Mouse (Mus musculus) cortical plate, adult 2 months (tissue): Measurements from ENCODE around the gene Uba3. TPM values are rescaled to one million over a fixed set of nuclear protein-coding genes. Genes with fewer than 3 reads are reported as not detected.
A peak's percentile ranks its signal among the peaks of the same experiment; 100 is the strongest.

ENCODE experiments used
- H3K27ac ChIP-seq: fragments of 200-500 bp; 2 replicates; pipeline ENCODE4 v1.5.1; 2012; ENCODE audit warnings: low read length, control low read depth, inconsistent platforms; ENCODE audit not compliant: insufficient read depth
- H3K4me1 ChIP-seq: fragments of 200-500 bp; 2 replicates; pipeline ENCODE4 v1.6.1; 2011; ENCODE audit warnings: low read length; ENCODE audit not compliant: control insufficient read depth, insufficient read depth
- H3K4me3 ChIP-seq: fragments of 200-500 bp; 2 replicates; pipeline ENCODE4 v1.5.1; 2011; ENCODE audit warnings: mild to moderate bottlenecking, low read length, control low read depth; ENCODE audit not compliant: insufficient read depth
- CTCF ChIP-seq: fragments of 200-500 bp; IDR thresholded peaks from 2 replicates; pipeline ENCODE4 v1.5.1; 2011; ENCODE audit warnings: mild to moderate bottlenecking, control low read depth, low read length; ENCODE audit not compliant: insufficient read depth; ENCODE audit errors: extremely low read depth
- POLR2A ChIP-seq: fragments of 200-500 bp; IDR thresholded peaks from 2 replicates; pipeline ENCODE4 v1.6.1; 2011; ENCODE audit warnings: mild to moderate bottlenecking, low read length, control low read depth; ENCODE audit not compliant: insufficient read depth; ENCODE audit errors: extremely low read depth
- polyA plus RNA-seq: library from polyadenylated mRNA; depleted of rRNA; stranded (reverse); fragments of >200 nt; gene quantifications from 2 replicates; pipeline ENCODE4 v1.2.3, GENCODE M21; 2012; rRNA removed

The Uba3 gene
- polyA plus RNA-seq, 1 experiment: 61.2 TPM

GRCm38 (mm10) chr6:97145156-97145555 lies 60.3 kb downstream of the Uba3 start:
- H3K4me3 ChIP-seq: no peak overlapping the region
- H3K27ac ChIP-seq: 0 out of 2 replicates have a peak overlapping the region, but pooled peaks have one; percentile 57
- no peak for TF ChIP-seq CTCF
- TF ChIP-seq POLR2A: no peak
- no peaks in the 10 kb centered on the region; the same call in 1 of the 2 replicates for H3K4me1 ChIP-seq

GRCm38 (mm10) chr6:97144359-97144758 lies 61.1 kb downstream of the Uba3 start:
- Histone ChIP-seq H3K27ac (0 out of 2 replicates have a peak overlapping the region, but pooled peaks have one; percentile 33), H3K4me1 (no peaks in the 10 kb centered on the region; the same call in 1 of the 2 replicates), H3K4me3 (no peak overlapping the region)
- TF ChIP-seq CTCF: no peak
- TF ChIP-seq POLR2A: no peak

DNA sequence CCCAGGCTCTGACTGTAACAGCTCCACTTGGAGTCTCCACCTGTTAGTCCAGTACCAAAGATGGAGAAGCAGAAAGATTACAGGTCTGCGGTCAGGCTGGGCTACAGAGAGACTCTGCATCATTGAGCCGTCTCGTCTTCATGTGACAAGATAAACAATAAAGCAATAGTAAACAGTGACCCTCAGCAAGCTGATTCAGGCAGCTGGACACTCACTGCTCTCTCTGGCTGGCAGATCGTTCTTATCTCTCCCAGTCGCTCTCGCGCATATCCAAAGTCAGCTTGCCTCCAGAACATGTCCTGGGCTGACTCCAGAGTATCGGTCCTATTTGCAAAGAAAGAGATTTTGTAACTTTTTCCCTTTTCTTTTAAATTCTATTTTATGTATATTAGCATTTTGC lies 62.8 kb downstream of the Uba3 start:
- H3K4me3 ChIP-seq: no peak overlapping the region
- no peak overlapping the region for H3K27ac ChIP-seq
- TF ChIP-seq CTCF: no peak
- TF ChIP-seq POLR2A: no peak
- H3K4me1 ChIP-seq: no peaks in the 10 kb centered on the region

DNA sequence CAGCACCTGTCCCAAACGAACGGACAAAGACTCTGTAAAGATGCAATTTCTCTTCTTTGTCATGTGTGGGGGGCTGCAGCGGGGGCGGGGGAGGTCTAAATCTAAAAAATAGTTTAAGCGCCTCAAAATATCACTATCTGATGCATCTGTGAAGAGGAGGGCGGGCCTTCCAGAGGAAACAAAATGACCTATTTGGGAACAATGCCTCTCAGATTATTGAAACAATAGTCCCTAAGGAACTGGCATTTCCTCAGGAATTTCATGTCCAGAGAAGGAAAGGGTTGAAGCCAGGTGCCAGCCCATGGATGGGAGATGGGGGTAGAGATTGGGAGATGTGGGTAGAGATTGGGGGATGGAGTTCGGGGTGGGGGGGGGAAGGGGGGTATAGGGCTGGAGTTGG lies 63.6 kb downstream of the Uba3 start:
- no peak overlapping the region for H3K4me3 ChIP-seq
- no peak overlapping the region for H3K27ac ChIP-seq
- no peaks in the 10 kb centered on the region for H3K4me1 ChIP-seq
- TF ChIP-seq POLR2A: no peak
- TF ChIP-seq CTCF: no peak

Other genes with a start within 250 kb of the Uba3 start
- 0.42 and 0.54 TPM in 2 replicates for gene Fam19a4, start 145.2 kb downstream of the Uba3 start, polyA plus RNA-seq
- 31.3 and 34.1 TPM in 2 replicates for gene Eogt, start 56.5 kb downstream of the Uba3 start, polyA plus RNA-seq
- gene Tmf1, start 26.5 kb downstream of the Uba3 start, polyA plus RNA-seq: 9.4 and 9.9 TPM in 2 replicates
- 191 and 192 TPM in 2 replicates for gene Arl6ip5, start 5.0 kb upstream of the Uba3 start, polyA plus RNA-seq
- 0.04 and 0.10 TPM in 2 replicates for gene Lmod3, start 47.1 kb upstream of the Uba3 start, polyA plus RNA-seq